Mouse (Mus musculus): ENCODE results near the gene Ccl24. TPM values are rescaled to one million over a fixed set of nuclear protein-coding genes. Genes with fewer than 3 reads are reported as not detected.
A peak's percentile ranks its signal among the peaks of the same experiment; 100 is the strongest.

The Ccl24 gene
- total and polyA plus RNA-seq, 3 experiments: not detected

DNA sequence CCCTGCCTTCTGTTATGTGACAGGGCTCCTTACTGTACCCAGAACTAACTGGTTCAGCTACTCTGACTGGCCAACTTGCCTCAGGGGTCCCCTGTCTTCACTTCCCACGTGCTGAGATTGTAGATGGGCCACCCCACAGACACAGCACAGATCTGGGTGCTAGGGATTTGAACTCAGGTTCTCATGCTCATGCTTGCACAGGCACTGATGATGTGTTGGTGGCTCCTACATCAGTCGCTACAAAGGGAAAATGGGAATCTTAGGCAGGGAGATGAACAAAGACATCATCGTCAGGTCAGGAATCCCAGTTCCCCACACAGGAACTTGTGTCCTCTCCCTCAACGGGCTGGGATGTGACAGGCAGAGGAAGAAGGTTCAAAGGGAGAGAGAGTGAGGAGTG, 3.2 kb upstream of the Ccl24 start:
- dilution Hi-C loops (cut with MboI; ENCODE audit: extremely low pct_ligation_motif_present, extremely low pct_unique_long_range_greater_than_20kb, low sequenced_read_pairs): no loop called here
- H3K4me2 ChIP-seq (ENCODE audit: insufficient read depth, low read depth, poor library complexity, severe bottlenecking): no peak overlapping the region
- TF ChIP-seq ETS1 (conservative IDR thresholded peaks at IDR 0.05; ENCODE audit: low read depth, low read length) (no peak), MAZ (IDR thresholded peaks at IDR 0.05; ENCODE audit: low read depth, low read length) (no peak)
- no peaks in the 10 kb centered on the region for H3K36me3 ChIP-seq (replicated peaks in 1 of 2; ENCODE audit: control insufficient read depth in 1 of 2, insufficient read depth in 1 of 2, low read length in 1 of 2)
- no peak overlapping the region for H3K4me3 ChIP-seq (replicated peaks in 1 of 3; ENCODE audit: low read depth in 2 of 3, low read length in 2 of 3, poor library complexity in 1 of 3)
- no peaks in the 10 kb centered on the region for H3K27me3 ChIP-seq (replicated peaks)
- no peak overlapping the region for H3K27ac ChIP-seq (ENCODE audit: insufficient read depth, low read depth)
- peaks cover 11% of the 10 kb centered on the region for H3K9me3 ChIP-seq (replicated peaks; ENCODE audit: low read length)
- DNase-seq (ENCODE audit: extremely low read depth): no peak
- in situ Hi-C loops (cut with MboI; ENCODE audit: low pct_ligation_motif_present, low pct_unique_long_range_greater_than_20kb, low sequenced_read_pairs): no loop called here
- peaks cover 0 to 30% of the 10 kb centered on the region in 2 experiments; a peak in 2 of 4 replicates for H3K4me1 ChIP-seq (ENCODE audit: control insufficient read depth in 1 of 2, insufficient read depth in 2 of 2)
- H3K9ac ChIP-seq (ENCODE audit: insufficient read depth, low read depth): no peak overlapping the region
- no peaks in the 10 kb centered on the region for H3K79me2 ChIP-seq (replicated peaks; ENCODE audit: control insufficient read depth, extremely low read depth, insufficient read depth, poor library complexity, severe bottlenecking)

DNA sequence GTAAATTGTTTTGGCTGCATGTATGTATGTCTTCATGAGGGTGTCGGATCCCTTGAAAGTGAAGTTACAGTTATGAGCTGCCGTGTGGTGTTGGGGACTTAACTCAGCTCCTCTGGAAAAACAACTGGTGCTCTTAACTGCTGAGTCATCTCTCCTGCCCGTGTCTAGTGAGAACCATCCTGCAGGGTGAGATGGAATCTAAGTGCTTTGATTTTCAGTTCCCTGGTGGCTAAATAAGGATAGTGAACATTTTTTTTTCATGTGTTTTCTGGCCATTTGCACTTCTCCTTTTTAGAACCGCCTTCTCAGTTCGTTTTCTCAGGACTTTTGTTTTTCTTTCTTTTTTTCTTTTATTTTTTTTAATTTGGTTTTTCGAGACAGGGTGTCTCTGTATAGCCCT, 4.2 kb downstream of the Ccl24 start:
- H3K36me3 ChIP-seq (replicated peaks in 1 of 2; ENCODE audit: control insufficient read depth in 1 of 2, insufficient read depth in 1 of 2, low read length in 1 of 2): no peaks in the 10 kb centered on the region
- TF ChIP-seq POLR2A (IDR thresholded peaks at IDR 0.05; ENCODE audit: low read depth, low read length): no peak
- TF ChIP-seq TBP (conservative IDR thresholded peaks at IDR 0.05; ENCODE audit: low read depth, low read length): no peak
- peak; percentile 87 for TF ChIP-seq IRF4 (IDR thresholded peaks at IDR 0.05; ENCODE audit: low read depth, low read length)
- TF ChIP-seq USF1 (IDR thresholded peaks at IDR 0.05; ENCODE audit: low read depth, low read length): no peak
- peak; percentile 51 for TF ChIP-seq JUN (IDR thresholded peaks at IDR 0.05; ENCODE audit: insufficient read depth, low read depth, low read length)
- no peak; the same call in 1 of the 2 replicates for TF ChIP-seq ZKSCAN1 (IDR thresholded peaks at IDR 0.05; ENCODE audit: borderline replicate concordance, low read depth, low read length)
- TF ChIP-seq PAX5 (IDR thresholded peaks at IDR 0.05; ENCODE audit: low read length): no peak
- TF ChIP-seq SIN3A (IDR thresholded peaks at IDR 0.05; ENCODE audit: low read length): peak; percentile 64; the same call in 1 of the 2 replicates
- no peak for TF ChIP-seq ZC3H11A (IDR thresholded peaks at IDR 0.05; ENCODE audit: low read depth, low read length)
- no peak for TF ChIP-seq CHD2 (IDR thresholded peaks at IDR 0.05; ENCODE audit: low read length)
- TF ChIP-seq NELFE (IDR thresholded peaks at IDR 0.05; ENCODE audit: low read depth, low read length): no peak
- TF ChIP-seq KAT2A (IDR thresholded peaks at IDR 0.05; ENCODE audit: insufficient replicate concordance, low read length): 0 out of 2 replicates have a peak, but pooled peaks have one; percentile 41
- TF ChIP-seq ZNF384 (IDR thresholded peaks at IDR 0.05; ENCODE audit: low read depth, low read length): peak; percentile 95
- TF ChIP-seq TCF12 (IDR thresholded peaks at IDR 0.05; ENCODE audit: low read depth, low read length): peak; percentile 48; the same call in 1 of the 2 replicates
- TF ChIP-seq ETS1 (conservative IDR thresholded peaks at IDR 0.05; ENCODE audit: low read depth, low read length): peak; percentile 71
- TF ChIP-seq GABPA (IDR thresholded peaks at IDR 0.05; ENCODE audit: insufficient replicate concordance, low read depth, low read length): no peak
- peak; percentile 85 for TF ChIP-seq MEF2A (IDR thresholded peaks at IDR 0.05; ENCODE audit: borderline replicate concordance, low read depth, low read length)
- no peak for TF ChIP-seq POLR2AphosphoS2 (IDR thresholded peaks at IDR 0.05; ENCODE audit: low read depth, low read length)
- TF ChIP-seq NRF1 (IDR thresholded peaks at IDR 0.05; ENCODE audit: low read depth, low read length): no peak
- 0 out of 4 replicates have a peak, but pooled peaks of 1 of the 2 experiments have one; percentile 9 for TF ChIP-seq CTCF (conservative IDR thresholded peaks at IDR 0.05 in 1 of 2, IDR thresholded peaks at IDR 0.05 in 1 of 2; ENCODE audit: low read depth in 2 of 2, low read length in 2 of 2)
- TF ChIP-seq SMC3 (IDR thresholded peaks at IDR 0.05; ENCODE audit: low read depth, low read length): 0 out of 2 replicates have a peak, but pooled peaks have one; percentile 6
- peak; percentile 66 for TF ChIP-seq BHLHE40 (IDR thresholded peaks at IDR 0.05; ENCODE audit: low read depth, low read length)
- peak; percentile 83; the same call in 1 of the 2 replicates for TF ChIP-seq RCOR1 (conservative IDR thresholded peaks at IDR 0.05; ENCODE audit: low read depth, low read length)
- peak; percentile 98 for TF ChIP-seq MAFK (IDR thresholded peaks at IDR 0.05; ENCODE audit: insufficient replicate concordance, low read length)
- TF ChIP-seq MAX (IDR thresholded peaks at IDR 0.05; ENCODE audit: low read length): no peak; the same call in 1 of the 2 replicates
- TF ChIP-seq MXI1 (IDR thresholded peaks at IDR 0.05; ENCODE audit: low read depth, low read length): no peak
- TF ChIP-seq MAZ (IDR thresholded peaks at IDR 0.05; ENCODE audit: low read depth, low read length): peak; percentile 38; the same call in 1 of the 2 replicates
- TF ChIP-seq USF2 (conservative IDR thresholded peaks at IDR 0.05; ENCODE audit: low read depth, low read length): no peak
- no peak; the same call in 1 of the 2 replicates for TF ChIP-seq RAD21 (IDR thresholded peaks at IDR 0.05; ENCODE audit: low read depth, low read length)
- no peak for TF ChIP-seq CHD1 (IDR thresholded peaks at IDR 0.05; ENCODE audit: low read depth, low read length)
- no peak for TF ChIP-seq HCFC1 (IDR thresholded peaks at IDR 0.05; ENCODE audit: low read depth, low read length)
- 0 out of 2 replicates have a peak, but pooled peaks have one; percentile 51 for TF ChIP-seq E2F4 (IDR thresholded peaks at IDR 0.05; ENCODE audit: insufficient replicate concordance, low read depth, low read length)

More for the DNA sequence above, 4.2 kb downstream of the Ccl24 start:
- dilution Hi-C loops (cut with MboI; ENCODE audit: extremely low pct_ligation_motif_present, extremely low pct_unique_long_range_greater_than_20kb, low sequenced_read_pairs): no loop called here
- Histone ChIP-seq H3K9me3 (replicated peaks; ENCODE audit: low read length) (peaks cover 2% of the 10 kb centered on the region), H3K9ac (ENCODE audit: insufficient read depth, low read depth) (0 out of 2 replicates have a peak overlapping the region, but pooled peaks have one; percentile 25), H3K27ac (ENCODE audit: insufficient read depth, low read depth) (no peak overlapping the region), H3K4me3 (replicated peaks in 1 of 3; ENCODE audit: low read depth in 2 of 3, low read length in 2 of 3, poor library complexity in 1 of 3) (no peak overlapping the region), H3K79me2 (replicated peaks; ENCODE audit: control insufficient read depth, extremely low read depth, insufficient read depth, poor library complexity, severe bottlenecking) (no peaks in the 10 kb centered on the region), H3K4me1 (ENCODE audit: control insufficient read depth in 1 of 2, insufficient read depth in 2 of 2) (peaks cover 12 to 62% of the 10 kb centered on the region in 2 experiments), H3K27me3 (replicated peaks) (no peaks in the 10 kb centered on the region), H3K4me2 (ENCODE audit: insufficient read depth, low read depth, poor library complexity, severe bottlenecking) (peak overlapping the region; percentile 44; the same call in 1 of the 2 replicates)
- DNase-seq (ENCODE audit: extremely low read depth): peak; percentile 85
- in situ Hi-C loops (cut with MboI; ENCODE audit: low pct_ligation_motif_present, low pct_unique_long_range_greater_than_20kb, low sequenced_read_pairs): no loop called here
